Mouse (Mus musculus): ENCODE measurements around the gene Lrrc74a.

Gene Lrrc74a

GRCm38 (mm10) chr12:86719961-86720639 is 14.1 kb upstream of the Lrrc74a start:
- DNase-seq (ENCODE audit: low spot score in 2 of 2) = no peak

GRCm38 (mm10) chr12:86721453-86721852 is 12.7 kb upstream of the Lrrc74a start:
- no peak for DNase-seq (ENCODE audit: low spot score in 2 of 2)

DNA sequence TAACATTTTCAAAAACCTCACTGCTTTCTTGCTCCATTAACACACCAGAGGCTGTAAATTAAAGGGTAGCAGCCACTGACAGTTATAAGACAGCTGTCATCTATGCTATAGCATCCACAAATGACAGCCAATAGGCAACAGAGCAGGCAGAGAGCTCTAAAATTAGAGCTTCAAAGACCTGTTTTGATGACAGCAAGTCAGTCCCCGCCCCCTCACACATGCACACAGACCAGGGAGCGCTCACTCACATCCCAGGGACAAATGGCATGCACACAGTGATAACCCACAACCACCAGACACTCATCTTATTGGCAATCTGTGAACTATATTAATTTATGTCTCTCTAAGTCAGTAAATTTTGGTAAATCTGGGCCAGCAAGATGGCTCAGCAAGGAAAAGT is 9.9 kb upstream of the Lrrc74a start:
- no peak for DNase-seq (ENCODE audit: low spot score in 2 of 2)

DNA sequence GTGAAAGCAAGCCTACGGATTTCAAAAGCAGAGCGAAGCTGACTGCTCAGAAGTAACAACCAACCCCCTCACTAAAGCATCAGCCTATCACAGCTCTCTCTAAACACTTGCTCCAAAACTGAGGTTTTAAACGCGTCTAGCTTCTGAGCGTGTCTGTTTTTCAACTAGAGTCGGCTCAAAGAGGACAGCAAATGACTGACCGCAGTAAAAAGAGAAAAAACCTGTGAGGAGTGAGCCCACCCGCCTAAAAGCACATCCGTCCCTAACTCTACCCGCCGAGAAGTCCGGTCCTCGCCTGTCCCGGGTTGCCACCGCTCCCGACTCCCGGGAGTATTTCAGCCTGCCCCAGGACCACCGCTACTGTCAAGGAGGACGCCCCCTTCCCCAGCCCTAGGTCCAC is 8.5 kb upstream of the Lrrc74a start:
- no peak for DNase-seq (ENCODE audit: low spot score in 2 of 2)

DNA sequence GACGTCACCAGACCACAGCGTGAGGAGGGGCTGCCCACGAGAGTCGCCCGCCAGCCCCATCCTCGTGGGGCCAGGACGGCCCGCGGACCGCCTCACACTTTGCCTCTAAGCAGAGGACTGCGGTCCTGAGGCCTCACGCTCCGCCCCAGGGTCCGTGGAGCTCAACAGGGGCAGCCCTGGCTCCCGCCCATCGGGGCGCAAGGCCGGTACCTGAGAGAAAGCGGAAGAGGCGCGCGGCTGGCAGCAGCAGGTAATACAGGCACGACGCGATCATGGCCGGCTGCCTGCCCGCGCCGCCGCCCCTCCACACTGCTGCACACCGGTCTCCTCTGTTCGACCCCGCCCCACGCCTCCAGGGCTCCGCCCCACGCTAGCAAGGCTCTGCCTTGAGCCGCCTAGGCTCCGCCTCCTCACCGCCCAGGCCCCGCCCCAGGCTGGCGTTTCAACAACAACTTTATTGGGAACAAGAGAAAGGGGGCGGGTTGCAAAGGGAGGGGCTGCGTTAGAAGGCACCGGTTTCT is 8.0 kb upstream of the Lrrc74a start, which contains the start of gene Angel1:
TSS of gene Angel1 (minus strand) at position 341 of the 521 bp plus-strand sequence.
- peak; percentile 83 to 88 for DNase-seq (ENCODE audit: low spot score in 2 of 2)

DNA sequence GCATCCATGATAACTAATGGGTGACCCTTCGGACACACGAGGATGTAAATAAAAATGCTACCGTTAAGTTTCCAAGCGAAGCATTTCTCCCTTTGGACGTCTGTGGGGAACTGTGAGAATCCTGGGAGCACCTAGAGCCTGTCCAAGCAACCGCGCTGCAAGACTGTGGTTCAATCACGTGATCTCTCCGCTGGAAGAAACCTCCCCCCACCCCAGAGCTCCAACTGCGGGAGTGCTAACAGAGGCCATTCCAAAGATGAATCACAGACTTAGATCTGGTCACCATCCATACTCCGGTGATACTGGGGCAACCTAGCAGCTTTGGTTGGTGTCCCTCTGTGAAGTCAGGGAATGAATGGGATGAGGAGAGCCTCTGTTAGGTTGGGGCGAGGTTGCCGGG is 26.9 kb downstream of the Lrrc74a start:
- no peak for DNase-seq (ENCODE audit: low spot score in 2 of 2)

GRCm38 (mm10) chr12:86764060-86764459 is 29.9 kb downstream of the Lrrc74a start:
- no peak for DNase-seq (ENCODE audit: low spot score in 2 of 2)

DNA sequence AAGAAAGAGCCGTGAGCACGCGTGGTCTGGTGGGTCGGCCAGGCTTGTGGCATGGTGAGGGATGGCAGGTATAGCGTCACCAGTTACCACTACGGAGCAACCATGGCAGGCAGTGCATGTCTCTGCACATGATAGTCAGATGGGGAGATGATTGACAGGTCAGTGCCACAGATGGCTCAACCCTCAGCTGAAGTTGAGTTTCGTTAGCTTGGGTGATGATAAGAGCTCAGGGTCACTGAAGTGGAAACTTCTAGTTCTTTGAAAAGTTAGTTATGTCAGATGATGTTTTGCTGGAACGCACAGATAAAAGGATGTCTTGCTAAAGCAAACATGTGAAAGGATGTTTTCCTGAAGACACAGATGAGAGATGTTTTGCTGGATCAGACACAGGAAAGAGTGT is 32.3 kb downstream of the Lrrc74a start:
- DNase-seq (ENCODE audit: low spot score in 2 of 2) = no peak

- DNase-seq (ENCODE audit: low spot score in 2 of 2) = peak in 1 of 2 experiments; percentile 51
Observed at GRCm38 (mm10) chr12:86767868-86768631, 33.9 kb downstream of the Lrrc74a start.

- peak; percentile 84 to 85 for DNase-seq (ENCODE audit: low spot score in 2 of 2)
Observed at GRCm38 (mm10) chr12:86768986-86769580, 34.9 kb downstream of the Lrrc74a start.

DNA sequence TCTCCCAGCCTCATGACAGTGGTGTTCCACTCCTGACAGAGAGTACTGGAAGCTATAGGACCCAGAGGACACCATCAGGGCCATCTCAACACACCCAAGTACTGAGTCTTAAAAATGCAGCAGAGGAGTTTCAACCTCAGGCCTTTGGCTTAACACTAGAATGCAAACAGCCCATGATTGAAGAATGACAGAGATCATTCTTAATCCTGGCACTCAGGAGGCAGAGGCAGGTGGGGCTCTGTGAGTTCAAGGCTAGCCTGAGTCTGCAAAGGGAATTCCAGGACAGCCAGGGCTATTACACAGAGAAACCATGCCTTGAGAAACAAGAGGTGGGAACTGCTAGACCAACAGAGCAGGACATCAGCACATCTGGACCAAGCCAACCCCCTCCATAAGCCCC is 35.6 kb downstream of the Lrrc74a start:
- DNase-seq (ENCODE audit: low spot score in 2 of 2) = no peak

GRCm38 (mm10) chr12:86770261-86770670 is 36.1 kb downstream of the Lrrc74a start:
- DNase-seq (ENCODE audit: low spot score in 2 of 2) = no peak

- no peak for DNase-seq (ENCODE audit: low spot score in 2 of 2)
Observed at GRCm38 (mm10) chr12:86770927-86771326, 36.8 kb downstream of the Lrrc74a start.

GRCm38 (mm10) chr12:86771823-86772427 is 37.8 kb downstream of the Lrrc74a start:
- peak; percentile 91 to 93 for DNase-seq (ENCODE audit: low spot score in 2 of 2)

DNA sequence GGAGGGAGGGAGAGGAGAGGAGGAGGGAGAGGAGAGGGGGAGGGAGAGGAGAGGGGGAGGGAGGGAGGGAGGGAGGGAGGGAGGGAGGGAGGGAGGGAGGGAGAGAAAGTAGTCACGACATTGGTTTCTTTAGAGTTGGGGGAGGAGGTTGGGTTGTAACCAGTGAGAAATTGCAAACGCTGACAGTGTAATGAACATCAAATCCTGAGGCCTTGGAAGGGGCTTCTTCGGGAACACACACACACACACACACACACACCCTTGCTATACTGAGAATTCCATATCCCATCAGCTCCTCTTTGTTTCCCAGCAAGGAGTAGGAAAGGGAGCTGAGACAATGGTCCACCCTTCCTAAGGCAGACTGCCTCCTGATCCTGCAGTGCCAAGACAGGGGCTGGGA is 38.4 kb downstream of the Lrrc74a start:
- DNase-seq (ENCODE audit: low spot score in 2 of 2) = no peak

DNA sequence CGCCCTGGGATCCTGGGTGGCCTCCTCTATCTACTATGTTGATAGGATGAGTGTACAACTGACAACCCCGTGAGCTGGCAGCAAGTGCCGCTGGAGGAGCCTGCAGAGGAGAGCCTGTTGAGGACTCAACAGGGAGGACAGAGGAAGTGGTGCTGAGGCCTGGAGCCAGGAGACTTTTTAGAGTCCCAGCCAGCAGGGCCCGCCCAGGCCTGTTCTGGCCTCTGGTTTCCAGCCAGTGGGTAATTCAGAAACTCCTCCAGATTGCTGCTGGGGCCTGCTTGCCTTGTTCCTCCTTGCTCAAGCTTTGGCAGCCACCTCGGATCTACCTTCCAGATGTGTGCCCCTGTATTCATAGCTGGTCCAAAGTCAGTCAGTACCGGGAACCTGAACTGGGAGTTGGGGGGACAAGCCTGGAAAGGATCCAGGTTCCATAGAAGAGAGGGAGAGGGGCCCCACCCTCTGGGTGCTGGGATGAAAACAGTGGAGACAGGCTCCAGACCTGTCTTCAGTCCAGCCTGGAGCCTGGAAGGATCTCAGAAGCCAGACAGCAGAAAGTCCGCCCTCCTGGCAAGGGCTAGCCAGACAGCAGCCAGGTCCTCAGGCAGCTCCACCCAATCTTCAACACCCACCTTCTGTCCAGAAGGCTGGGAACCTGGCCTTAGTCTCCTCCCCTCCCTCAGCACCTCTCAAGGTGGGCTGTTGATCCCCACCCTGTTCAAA is 41.6 kb downstream of the Lrrc74a start:
- no peak for DNase-seq (ENCODE audit: low spot score in 2 of 2)

DNA sequence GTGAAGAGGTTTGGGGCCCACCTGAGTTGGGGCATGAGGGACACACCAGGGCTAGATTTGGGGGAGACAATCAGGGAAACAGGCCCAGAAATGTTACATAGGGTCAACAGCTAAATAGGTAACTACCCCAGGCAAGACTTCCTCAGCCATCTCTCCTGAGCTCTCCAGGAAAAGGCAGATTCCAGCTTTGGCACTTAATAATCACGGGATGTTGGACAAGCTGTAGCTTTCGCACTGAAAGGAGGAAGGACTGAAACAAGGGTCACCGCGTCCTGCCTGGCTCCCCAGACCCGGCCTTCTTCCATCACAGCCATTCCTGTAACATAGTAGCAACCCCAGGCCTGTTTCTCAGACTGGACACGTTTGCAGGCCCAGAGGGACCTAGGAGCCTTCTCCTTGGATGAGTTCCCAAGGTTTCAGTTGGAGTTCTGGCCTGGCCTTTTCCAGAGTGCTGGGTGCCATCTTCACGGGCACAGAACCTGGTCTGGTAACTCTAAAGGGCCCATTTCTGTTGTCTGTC is 42.2 kb downstream of the Lrrc74a start:
- DNase-seq (ENCODE audit: low spot score in 2 of 2) = no peak

DNA sequence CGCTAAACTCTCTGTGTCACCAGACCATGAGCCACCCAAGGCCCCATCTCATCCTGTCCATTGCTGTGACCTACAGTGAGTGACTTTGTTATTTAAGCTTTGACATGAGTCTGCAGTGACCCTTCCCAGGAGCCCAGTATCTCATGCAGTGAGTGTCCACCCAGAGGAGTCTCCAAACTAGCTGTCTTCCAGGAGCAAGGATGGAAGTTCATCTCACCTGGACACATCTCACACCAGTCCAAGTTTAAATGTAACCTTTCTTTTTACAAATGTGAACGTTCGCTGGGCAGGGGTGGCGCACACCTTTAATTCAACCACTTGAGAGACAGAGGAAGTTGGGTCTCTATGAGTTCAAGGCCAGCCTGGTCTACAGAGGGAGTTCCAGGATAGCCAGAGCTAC is 44.4 kb downstream of the Lrrc74a start:
- DNase-seq (ENCODE audit: low spot score in 2 of 2) = no peak

- DNase-seq (ENCODE audit: low spot score in 2 of 2) = no peak
Observed at GRCm38 (mm10) chr12:86779206-86779989, 45.2 kb downstream of the Lrrc74a start.

DNA sequence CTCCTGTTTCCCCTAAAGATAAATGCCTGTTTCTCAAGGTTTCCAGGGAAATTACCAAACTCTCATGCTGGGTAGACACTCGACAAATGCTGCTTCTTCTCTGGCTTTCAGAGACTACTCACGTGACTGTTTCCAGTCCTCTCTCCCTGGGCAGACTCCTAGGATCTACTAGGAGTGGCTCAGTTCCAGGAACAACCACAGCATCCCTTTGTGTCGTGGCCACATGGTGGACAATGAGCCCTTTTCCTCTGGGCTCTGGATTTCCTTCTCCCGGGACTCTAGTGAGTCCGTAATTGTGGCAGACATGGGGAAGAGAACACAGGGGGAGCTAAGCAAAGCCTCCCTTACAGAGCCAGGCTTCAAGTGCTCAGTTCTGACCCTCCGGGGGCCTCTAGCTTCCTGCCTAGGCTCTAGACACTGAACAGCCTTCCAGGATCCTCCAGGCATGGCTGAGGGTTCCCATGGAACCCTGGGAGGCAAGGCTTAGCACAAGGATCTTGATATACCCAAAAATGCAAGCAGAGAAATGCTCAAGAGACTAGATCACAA is 47.6 kb downstream of the Lrrc74a start:
- no peak for DNase-seq (ENCODE audit: low spot score in 2 of 2)

Measured in frontal cortex, postnatal 25 days (tissue).